Mouse (Mus musculus) stomach, postnatal 0 days (tissue): ENCODE results near the gene Tep1. TPM values are rescaled to one million over a fixed set of nuclear protein-coding genes. Genes with fewer than 3 reads are reported as not detected.

Source experiments
- ATAC-seq: fragments of 200-750 bp; cut with Nextera tagmentation; 2 replicates; pipeline ENCODE4 v1.8.0; 2017; ENCODE audit not compliant: low FRiP score, low TSS enrichment
- DNase-seq: peaks from one replicate; pipeline ENCODE4 v3.0.0-alpha.2; 2016; ENCODE audit warnings: low spot score
- H3K27ac ChIP-seq: fragments of 300-500 bp; sonication (generic); replicated peaks from 2 replicates; pipeline ENCODE4 v1.5.1; 2014; ENCODE audit warnings: mild to moderate bottlenecking, control low read depth
- H3K27me3 ChIP-seq: fragments of 300-500 bp; sonication (generic); 2 replicates; pipeline ENCODE4 v1.6.1; 2014; ENCODE audit warnings: low read length; ENCODE audit not compliant: control insufficient read depth, insufficient read depth
- H3K36me3 ChIP-seq: fragments of 300-500 bp; sonication (generic); 2 replicates; pipeline ENCODE4 v1.6.1; 2014; ENCODE audit warnings: low read length, mixed read lengths; ENCODE audit not compliant: control insufficient read depth, insufficient read depth
- H3K4me1 ChIP-seq: fragments of 300-500 bp; sonication (generic); replicated peaks from 2 replicates; pipeline ENCODE4 v1.6.1; 2014; ENCODE audit warnings: antibody characterized with exemption; ENCODE audit not compliant: control insufficient read depth, insufficient read depth
- H3K4me2 ChIP-seq: fragments of 300-500 bp; sonication (generic); replicated peaks from 2 replicates; pipeline ENCODE4 v1.6.1; 2014; ENCODE audit warnings: low read depth, mild to moderate bottlenecking, control low read depth, moderate library complexity
- H3K4me3 ChIP-seq: fragments of 300-500 bp; sonication (generic); 2 replicates; pipeline ENCODE4 v1.5.1; 2014; ENCODE audit warnings: low read depth, low read length, control low read depth
- H3K9ac ChIP-seq: fragments of 300-500 bp; sonication (generic); 2 replicates; pipeline ENCODE4 v1.6.1; 2014; ENCODE audit warnings: mild to moderate bottlenecking, low read length, control low read depth, mixed read lengths
- H3K9me3 ChIP-seq: fragments of 300-500 bp; sonication (generic); 2 replicates; pipeline ENCODE4 v1.6.1; 2016; ENCODE audit warnings: low read length; ENCODE audit not compliant: control insufficient read depth
- CTCF ChIP-seq: IDR thresholded peaks from 2 replicates; pipeline ENCODE4 v1.5.1; 2016; ENCODE audit warnings: antibody characterized with exemption, low read depth, mild to moderate bottlenecking, moderate library complexity
- EP300 ChIP-seq: optimal IDR thresholded peaks from 2 replicates; pipeline ENCODE3; 2016; ENCODE audit warnings: antibody characterized with exemption
- WGBS: fragments of 180-500 bp; shearing (Covaris S2); extraction: QIAGEN DNeasy Blood & Tissue Kit; methylation state at CpG from one replicate; pipeline ENCODE4 v1.1.7; 2014; 5-methylcytosine and 5-hydroxymethylcytosine counted together
- polyA plus RNA-seq: library from polyadenylated mRNA; unstranded; fragments of >200 nt; fragmentation: Nextera tagmentation; extraction: Ambion mirVana; gene quantifications from 2 replicates; pipeline ENCODE4 v1.2.1, GENCODE M21; 2015

Tep1 gene
- polyA plus RNA-seq, 1 experiment from 2014 or later: 7.8 TPM

DNA sequence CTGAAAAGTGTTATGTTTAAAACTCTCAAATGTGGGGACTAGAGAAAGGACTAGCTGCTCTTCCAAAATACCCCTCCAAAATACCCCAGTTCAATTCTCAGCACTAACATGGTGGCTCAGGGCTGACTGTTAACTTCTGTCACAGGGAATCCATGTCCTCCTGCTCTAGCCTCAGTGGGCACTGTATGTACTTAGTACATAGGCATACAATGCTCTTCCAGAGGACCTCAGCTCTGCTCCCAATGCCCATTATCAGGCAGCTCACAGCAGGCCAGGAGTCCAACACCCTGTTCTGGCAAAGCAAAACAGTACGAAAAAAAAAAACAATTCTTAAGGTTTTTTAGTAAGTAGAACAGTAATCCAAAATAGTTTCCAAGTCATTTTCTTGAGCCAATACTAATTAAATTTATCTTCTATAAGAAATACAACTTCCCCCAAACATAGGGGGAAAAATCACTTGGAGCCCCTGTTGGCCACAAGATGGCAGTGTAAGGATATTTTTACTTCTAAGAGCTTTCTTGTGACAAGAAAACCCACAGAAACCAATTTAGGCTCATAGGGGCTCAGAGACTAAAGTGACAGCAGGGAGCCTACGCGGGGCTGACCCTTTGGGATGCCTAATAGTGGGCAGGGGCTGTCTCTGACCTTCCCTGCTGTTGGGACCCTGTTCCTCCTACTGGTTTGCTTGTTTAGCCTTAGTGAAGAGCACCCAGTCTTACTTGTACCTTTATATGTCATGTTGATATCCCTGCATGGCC, 70.7 kb downstream of the Tep1 start:
- H3K27me3 ChIP-seq: no peaks in the 10 kb centered on the region
- H3K4me3 ChIP-seq: no peak overlapping the region
- no peak overlapping the region for H3K9ac ChIP-seq
- TF ChIP-seq EP300: no peak
- TF ChIP-seq CTCF: peak; percentile 77
- 7% methylated on average over 3 of the region's 3 CpGs for WGBS
- H3K36me3 ChIP-seq: no peaks in the 10 kb centered on the region
- H3K27ac ChIP-seq: no peak overlapping the region
- DNase-seq (peak; percentile 18), ATAC-seq (no peak)
- no peaks in the 10 kb centered on the region for H3K4me1 ChIP-seq
- H3K9me3 ChIP-seq: no peaks in the 10 kb centered on the region
- no peak overlapping the region for H3K4me2 ChIP-seq

GRCm38 (mm10) chr14:50798512-50798911, 71.8 kb downstream of the Tep1 start:
- DNase-seq (no peak), ATAC-seq (no peak)
- no peaks in the 10 kb centered on the region for H3K36me3 ChIP-seq
- H3K9me3 ChIP-seq: no peaks in the 10 kb centered on the region
- WGBS: 51% methylated on average over 2 of the region's 2 CpGs
- H3K4me3 ChIP-seq: no peak overlapping the region
- H3K9ac ChIP-seq: no peak overlapping the region
- H3K27ac ChIP-seq: no peak overlapping the region
- H3K27me3 ChIP-seq: no peaks in the 10 kb centered on the region
- no peak overlapping the region for H3K4me2 ChIP-seq
- TF ChIP-seq CTCF (peak; percentile 61), EP300 (no peak)
- no peaks in the 10 kb centered on the region for H3K4me1 ChIP-seq

- WGBS: 86% methylated on average over 1 of the region's 1 CpGs
- Histone ChIP-seq H3K27ac (no peak overlapping the region), H3K27me3 (no peaks in the 10 kb centered on the region), H3K36me3 (no peaks in the 10 kb centered on the region), H3K4me1 (no peaks in the 10 kb centered on the region), H3K4me2 (no peak overlapping the region), H3K4me3 (no peak overlapping the region), H3K9me3 (no peaks in the 10 kb centered on the region), H3K9ac (no peak overlapping the region)
- ATAC-seq: no peak
- no peak for TF ChIP-seq EP300
- no peak for TF ChIP-seq CTCF
- no peak for DNase-seq
Observed at GRCm38 (mm10) chr14:50796464-50796863, 73.9 kb downstream of the Tep1 start.

GRCm38 (mm10) chr14:50795965-50796364, 74.4 kb downstream of the Tep1 start:
- TF ChIP-seq CTCF (no peak), EP300 (no peak)
- no peak overlapping the region for H3K27ac ChIP-seq
- ATAC-seq (no peak), DNase-seq (no peak)
- H3K36me3 ChIP-seq: no peaks in the 10 kb centered on the region
- WGBS: 87% methylated on average over 4 of the region's 4 CpGs
- no peak overlapping the region for H3K4me2 ChIP-seq
- H3K4me1 ChIP-seq: no peaks in the 10 kb centered on the region
- H3K27me3 ChIP-seq: no peaks in the 10 kb centered on the region
- no peaks in the 10 kb centered on the region for H3K9me3 ChIP-seq
- H3K9ac ChIP-seq: no peak overlapping the region
- no peak overlapping the region for H3K4me3 ChIP-seq

DNA sequence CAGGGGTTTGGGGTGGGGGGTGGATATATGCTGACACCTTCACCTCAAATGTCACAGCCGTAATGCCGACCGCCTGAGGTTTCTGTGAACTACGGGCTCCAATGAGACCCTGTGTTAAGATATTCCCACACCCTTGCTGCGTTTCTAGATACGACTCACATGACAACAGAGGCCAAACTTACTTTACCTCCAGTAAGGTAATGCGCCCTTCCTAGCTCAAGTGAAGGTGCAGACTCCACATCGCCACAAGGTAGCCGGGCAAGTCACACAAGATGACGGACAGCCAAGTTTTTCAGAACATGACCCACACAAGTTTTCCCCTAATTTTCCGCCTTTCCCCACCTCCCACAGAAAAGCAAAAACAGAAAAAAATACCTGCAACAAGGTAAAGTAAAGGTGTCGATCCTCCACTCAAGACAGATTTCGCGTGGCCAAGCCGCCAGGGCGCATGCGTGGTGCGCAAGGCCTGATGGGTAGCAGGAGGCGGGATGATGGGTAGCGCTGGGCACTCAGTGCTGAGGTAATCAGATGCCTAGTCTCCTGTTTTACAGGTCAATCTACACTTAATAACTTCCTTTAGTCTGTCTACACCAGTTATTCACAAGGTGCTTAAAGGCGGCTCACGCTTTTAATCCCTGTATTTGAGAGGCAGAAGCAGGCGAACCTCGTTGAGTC, 75.0 kb downstream of the Tep1 start:
- WGBS: 91% methylated on average over 24 of the region's 24 CpGs
- TF ChIP-seq EP300: no peak
- no peak for TF ChIP-seq CTCF

GRCm38 (mm10) chr14:50788157-50788556, 82.2 kb downstream of the Tep1 start:
- no peak for ATAC-seq
- Histone ChIP-seq H3K4me2 (no peak overlapping the region), H3K27me3 (no peaks in the 10 kb centered on the region), H3K9ac (no peak overlapping the region), H3K36me3 (no peaks in the 10 kb centered on the region), H3K9me3 (no peaks in the 10 kb centered on the region), H3K4me1 (peaks cover 3% of the 10 kb centered on the region; the same call in 1 of the 2 replicates), H3K4me3 (no peak overlapping the region), H3K27ac (no peak overlapping the region)
- no peak for DNase-seq
- TF ChIP-seq EP300: no peak
- peak; percentile 73 for TF ChIP-seq CTCF
- 14% methylated on average over 2 of the region's 2 CpGs for WGBS

More for the DNA sequence above, 75.0 kb downstream of the Tep1 start:
- no peak overlapping the region for H3K4me3 ChIP-seq
- no peak overlapping the region for H3K27ac ChIP-seq
- no peaks in the 10 kb centered on the region for H3K4me1 ChIP-seq
- DNase-seq (no peak), ATAC-seq (no peak)
- H3K36me3 ChIP-seq: no peaks in the 10 kb centered on the region
- H3K27me3 ChIP-seq: no peaks in the 10 kb centered on the region
- no peak overlapping the region for H3K9ac ChIP-seq
- no peak overlapping the region for H3K4me2 ChIP-seq
- H3K9me3 ChIP-seq: no peaks in the 10 kb centered on the region
